Mouse (Mus musculus) spleen, adult 10 weeks (tissue): ENCODE data around the gene Cd3d. TPM values are rescaled to one million over a fixed set of nuclear protein-coding genes. Genes with fewer than 3 reads are reported as not detected.

Experiments used
- polyA plus RNA-seq: library from polyadenylated mRNA; stranded (reverse); fragments of 350-450 nt; fragmentation: Illumina TruSeq; extraction: RNeasy Lipid Tissue Mini Kit (QIAGEN cat#74804); gene quantifications from one replicate; pipeline ENCODE4 v1.2.3, GENCODE M21; 2015; ENCODE audit warnings: low replicate concordance; ENCODE audit not compliant: insufficient read depth

The Cd3d gene
- polyA plus RNA-seq = 76.6 TPM

DNA sequence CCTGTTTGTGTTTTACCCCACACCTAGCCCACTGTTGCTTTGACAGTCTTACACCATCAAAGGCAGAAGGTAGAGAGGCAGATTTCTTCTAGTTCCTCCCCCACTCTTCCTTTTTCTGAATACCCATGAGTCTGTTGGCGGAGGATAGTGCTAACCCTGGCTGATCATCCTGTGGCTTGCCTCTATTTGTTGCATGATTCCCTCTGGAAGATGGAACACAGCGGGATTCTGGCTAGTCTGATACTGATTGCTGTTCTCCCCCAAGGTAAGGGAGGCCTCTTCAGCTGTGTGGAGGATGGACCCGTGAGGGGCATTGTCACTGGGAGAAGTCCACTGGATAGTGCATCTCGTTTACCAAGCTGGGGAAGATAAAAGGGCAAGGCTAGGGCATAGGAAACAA is at the start of gene Cd3d:
Cd3d (plus strand) TSS at position 111 of the 400 bp plus-strand sequence.

GRCm38 (mm10) chr9:44965126-44965832 is 16.3 kb upstream of the Cd3d start, which contains the start of gene Ube4a:
TSS of gene Ube4a (minus strand) at chr9:44965600.

DNA sequence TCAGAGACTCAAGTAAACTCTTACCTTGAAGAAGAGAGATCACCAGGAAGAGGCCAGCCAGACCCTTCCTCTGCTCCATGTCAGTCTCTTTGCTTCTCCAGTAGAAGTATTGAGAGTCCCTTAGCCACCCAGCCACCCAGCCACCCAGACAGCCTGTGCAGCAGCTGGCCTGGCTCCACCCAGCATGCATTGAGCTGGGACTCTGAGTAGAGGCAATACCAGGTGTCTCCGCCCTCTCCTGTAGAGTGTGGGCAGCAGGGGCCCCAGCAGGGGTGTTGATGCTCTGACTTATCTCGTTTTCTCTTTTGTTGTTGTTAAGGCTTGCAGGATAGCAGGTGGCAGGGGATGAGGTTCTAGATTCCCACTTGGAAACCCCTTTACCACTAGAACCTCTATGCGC is 1.3 kb upstream of the Cd3d start, which contains the start of gene Cd3g:
Cd3g (minus strand) TSS at position 190 of the 400 bp plus-strand sequence.

DNA sequence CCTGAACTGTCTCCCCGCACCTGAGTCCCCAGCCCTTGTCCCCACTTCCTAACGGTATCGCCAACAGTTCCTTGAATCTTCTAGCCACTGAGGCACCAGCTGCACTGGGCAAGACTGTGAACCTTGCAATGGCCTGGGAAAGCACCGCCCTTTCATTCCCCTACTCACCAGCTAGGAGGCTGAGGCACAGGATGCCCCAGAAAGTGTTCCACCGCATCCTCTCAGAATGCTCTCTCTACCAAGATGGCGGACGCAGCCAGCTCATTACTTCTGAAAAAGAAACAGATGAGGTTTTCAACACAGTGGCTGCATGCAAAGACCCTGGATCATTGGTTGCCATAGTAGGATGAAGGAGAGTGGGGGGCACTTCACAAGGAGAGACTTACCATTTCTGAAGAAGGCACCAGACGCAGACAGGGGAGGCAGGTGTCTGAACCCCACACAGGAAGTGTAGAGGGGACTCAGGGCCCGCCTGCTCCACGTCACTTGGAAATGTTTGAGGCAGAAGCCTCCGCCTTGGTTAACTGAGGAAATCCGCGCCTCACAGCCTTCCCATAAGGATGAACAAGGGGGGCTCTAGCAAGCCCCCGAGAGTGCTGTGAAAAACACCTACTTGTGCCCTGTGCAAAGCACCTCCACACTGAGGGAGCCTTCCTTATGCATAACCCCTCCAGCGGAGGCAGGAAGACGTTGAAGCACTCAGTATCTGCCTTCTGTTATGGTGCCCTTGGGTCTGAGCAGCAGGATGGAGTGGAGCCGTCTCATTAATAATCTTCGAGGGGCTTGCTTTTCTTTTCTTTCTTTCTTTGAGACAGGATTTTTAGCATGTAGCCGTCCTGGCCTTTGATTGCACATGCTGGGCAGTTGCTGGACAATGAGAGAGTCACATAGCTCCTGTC is 27.8 kb downstream of the Cd3d start, which contains the start of gene Cd3e:
Cd3e (minus strand) TSS at position 448 of the 899 bp plus-strand sequence.

Other genes starting within 250 kb of the Cd3d start
- gene Phldb1, start 246.6 kb upstream of the Cd3d start, polyA plus RNA-seq = 6.1 TPM
- gene Arcn1, start 213.9 kb upstream of the Cd3d start, polyA plus RNA-seq = 142 TPM
- gene Ift46, start 213.9 kb upstream of the Cd3d start, polyA plus RNA-seq = 42.3 TPM
- 0.44 TPM for gene Tmem25, start 182.5 kb upstream of the Cd3d start, polyA plus RNA-seq
- gene Ttc36, start 178.7 kb upstream of the Cd3d start, polyA plus RNA-seq = not detected
- 83.8 TPM for gene Kmt2a, start 100.5 kb upstream of the Cd3d start, polyA plus RNA-seq
- 327 TPM for gene Atp5l, start 61.0 kb upstream of the Cd3d start, polyA plus RNA-seq
- gene Ube4a, start 16.2 kb upstream of the Cd3d start, polyA plus RNA-seq = 83.4 TPM
- gene Cd3g, start 1.4 kb upstream of the Cd3d start, polyA plus RNA-seq = 219 TPM
- 96.4 TPM for gene Cd3e, start 27.8 kb downstream of the Cd3d start, polyA plus RNA-seq
- gene Mpzl2, start 58.0 kb downstream of the Cd3d start, polyA plus RNA-seq = 1.2 TPM
- gene Mpzl3, start 73.4 kb downstream of the Cd3d start, polyA plus RNA-seq = 10.4 TPM
- 34.5 TPM for gene Jaml, start 97.4 kb downstream of the Cd3d start, polyA plus RNA-seq
- gene Scn2b, start 136.0 kb downstream of the Cd3d start, polyA plus RNA-seq = 4.2 TPM
- gene Scn4b, start 156.6 kb downstream of the Cd3d start, polyA plus RNA-seq = 1.5 TPM
- 0.50 TPM for gene BC049352, start 200.2 kb downstream of the Cd3d start, polyA plus RNA-seq
- 0.72 TPM for gene Tmprss4, start 222.3 kb downstream of the Cd3d start, polyA plus RNA-seq